Mouse (Mus musculus): Measurements from ENCODE around the gene Pcif1. TPM values are rescaled to one million over a fixed set of nuclear protein-coding genes. Genes with fewer than 3 reads are reported as not detected.
A peak's percentile ranks its signal among the peaks of the same experiment; 100 is the strongest.

Pcif1 gene
- polyA plus RNA-seq, 1 experiment from 2014 or later, result 57.1 TPM

- ATAC-seq (replicated peaks; ENCODE audit: insufficient number of reproducible peaks, low FRiP score, low TSS enrichment, low read depth) (peak; percentile 75), DNase-seq (ENCODE audit: low spot score) (peak; percentile 95)
- peaks cover 23% of the 10 kb centered on the region for H3K36me3 ChIP-seq (replicated peaks; ENCODE audit: control insufficient read depth, insufficient read depth, low read depth, low read length)
- H3K9ac ChIP-seq (replicated peaks; ENCODE audit: low read length), result peak within 1 kb of the TSS; percentile 98
- H3K4me1 ChIP-seq (ENCODE audit: control insufficient read depth, insufficient read depth, low read length), result no peaks in the 10 kb centered on the region
- WGBS, result under 1% methylated on average over 88 of the region's 91 CpGs
- peak within 1 kb of the TSS; percentile 98 for H3K27ac ChIP-seq (replicated peaks; ENCODE audit: low read depth, low read length)
- H3K9me3 ChIP-seq (replicated peaks; ENCODE audit: control insufficient read depth, low read length), result peaks cover under 1% of the 10 kb centered on the region
- peak within 1 kb of the TSS; percentile 73 for H3K4me3 ChIP-seq (ENCODE audit: low read depth, low read length)
- H3K27me3 ChIP-seq (ENCODE audit: control insufficient read depth, insufficient read depth, low read length), result no peaks in the 10 kb centered on the region
- peak within 1 kb of the TSS; percentile 83 for H3K4me2 ChIP-seq (ENCODE audit: low read depth, low read length)
These were observed 32.3 kb downstream of the Pcif1 start, which contains the start of gene Zfp335 for GRCm38 (mm10) chr2:164911086-164912048. Gene Zfp335, minus strand, starts transcription at chr2:164911757.

- H3K9me3 ChIP-seq (replicated peaks; ENCODE audit: control insufficient read depth, low read length), result no peaks in the 10 kb centered on the region
- H3K27me3 ChIP-seq (ENCODE audit: control insufficient read depth, insufficient read depth, low read length), result no peaks in the 10 kb centered on the region
- peak overlapping the region; percentile 83 for H3K4me2 ChIP-seq (ENCODE audit: low read depth, low read length)
- DNase-seq (ENCODE audit: low spot score) (peak; percentile 31), ATAC-seq (replicated peaks; ENCODE audit: insufficient number of reproducible peaks, low FRiP score, low TSS enrichment, low read depth) (peak; percentile 8; the same call in 1 of the 2 replicates)
- H3K4me1 ChIP-seq (ENCODE audit: control insufficient read depth, insufficient read depth, low read length), result no peaks in the 10 kb centered on the region
- peak overlapping the region; percentile 98 for H3K9ac ChIP-seq (replicated peaks; ENCODE audit: low read length)
- 19% methylated on average over 12 of the region's 12 CpGs for WGBS
- peak overlapping the region; percentile 98 for H3K27ac ChIP-seq (replicated peaks; ENCODE audit: low read depth, low read length)
- peaks cover 17% of the 10 kb centered on the region for H3K36me3 ChIP-seq (replicated peaks; ENCODE audit: control insufficient read depth, insufficient read depth, low read depth, low read length)
- peak overlapping the region; percentile 73 for H3K4me3 ChIP-seq (ENCODE audit: low read depth, low read length)
These were observed 33.0 kb downstream of the Pcif1 start for GRCm38 (mm10) chr2:164912151-164912550.

GRCm38 (mm10) chr2:164912749-164913427 is 33.8 kb downstream of the Pcif1 start:
- no peak overlapping the region; the same call in 1 of the 2 replicates for H3K9ac ChIP-seq (replicated peaks; ENCODE audit: low read length)
- H3K27me3 ChIP-seq (ENCODE audit: control insufficient read depth, insufficient read depth, low read length), result no peaks in the 10 kb centered on the region
- 91% methylated on average over 8 of the region's 9 CpGs for WGBS
- no peaks in the 10 kb centered on the region for H3K4me1 ChIP-seq (ENCODE audit: control insufficient read depth, insufficient read depth, low read length)
- no peaks in the 10 kb centered on the region for H3K9me3 ChIP-seq (replicated peaks; ENCODE audit: control insufficient read depth, low read length)
- peaks cover 9% of the 10 kb centered on the region for H3K36me3 ChIP-seq (replicated peaks; ENCODE audit: control insufficient read depth, insufficient read depth, low read depth, low read length)
- DNase-seq (ENCODE audit: low spot score) (no peak), ATAC-seq (replicated peaks; ENCODE audit: insufficient number of reproducible peaks, low FRiP score, low TSS enrichment, low read depth) (no peak)
- no peak overlapping the region for H3K27ac ChIP-seq (replicated peaks; ENCODE audit: low read depth, low read length)
- H3K4me2 ChIP-seq (ENCODE audit: low read depth, low read length), result no peak overlapping the region; the same call in 1 of the 2 replicates
- peak overlapping the region; percentile 73; the same call in 1 of the 2 replicates for H3K4me3 ChIP-seq (ENCODE audit: low read depth, low read length)

GRCm38 (mm10) chr2:164913428-164913786 is 34.3 kb downstream of the Pcif1 start:
- WGBS, result 87% methylated on average over 2 of the region's 2 CpGs
- ATAC-seq (replicated peaks; ENCODE audit: insufficient number of reproducible peaks, low FRiP score, low TSS enrichment, low read depth), result no peak

GRCm38 (mm10) chr2:164916820-164917219 is 37.7 kb downstream of the Pcif1 start:
- 70% methylated on average over 5 of the region's 5 CpGs for WGBS
- Histone ChIP-seq H3K9ac (replicated peaks; ENCODE audit: low read length) (no peak overlapping the region), H3K4me1 (ENCODE audit: control insufficient read depth, insufficient read depth, low read length) (no peaks in the 10 kb centered on the region), H3K4me2 (ENCODE audit: low read depth, low read length) (no peak overlapping the region), H3K9me3 (replicated peaks; ENCODE audit: control insufficient read depth, low read length) (no peaks in the 10 kb centered on the region), H3K27ac (replicated peaks; ENCODE audit: low read depth, low read length) (no peak overlapping the region), H3K27me3 (ENCODE audit: control insufficient read depth, insufficient read depth, low read length) (no peaks in the 10 kb centered on the region), H3K4me3 (ENCODE audit: low read depth, low read length) (no peak overlapping the region), H3K36me3 (replicated peaks; ENCODE audit: control insufficient read depth, insufficient read depth, low read depth, low read length) (no peaks in the 10 kb centered on the region)
- no peak for DNase-seq (ENCODE audit: low spot score)
- no peak for ATAC-seq (replicated peaks; ENCODE audit: insufficient number of reproducible peaks, low FRiP score, low TSS enrichment, low read depth)

More at GRCm38 (mm10) chr2:164913428-164913786, 34.3 kb downstream of the Pcif1 start:
- H3K4me1 ChIP-seq (ENCODE audit: control insufficient read depth, insufficient read depth, low read length), result no peaks in the 10 kb centered on the region
- peaks cover 4% of the 10 kb centered on the region; the same call in 1 of the 2 replicates for H3K36me3 ChIP-seq (replicated peaks; ENCODE audit: control insufficient read depth, insufficient read depth, low read depth, low read length)
- H3K27ac ChIP-seq (replicated peaks; ENCODE audit: low read depth, low read length), result no peak overlapping the region
- no peaks in the 10 kb centered on the region for H3K27me3 ChIP-seq (ENCODE audit: control insufficient read depth, insufficient read depth, low read length)
- H3K4me2 ChIP-seq (ENCODE audit: low read depth, low read length), result no peak overlapping the region
- H3K9ac ChIP-seq (replicated peaks; ENCODE audit: low read length), result no peak overlapping the region; the same call in 1 of the 2 replicates
- no peak overlapping the region for H3K4me3 ChIP-seq (ENCODE audit: low read depth, low read length)
- DNase-seq (ENCODE audit: low spot score), result no peak
- no peaks in the 10 kb centered on the region for H3K9me3 ChIP-seq (replicated peaks; ENCODE audit: control insufficient read depth, low read length)

- no peak overlapping the region for H3K4me2 ChIP-seq (ENCODE audit: low read depth, low read length)
- no peak overlapping the region for H3K4me3 ChIP-seq (ENCODE audit: low read depth, low read length)
- H3K9ac ChIP-seq (replicated peaks; ENCODE audit: low read length), result no peak overlapping the region
- no peaks in the 10 kb centered on the region for H3K4me1 ChIP-seq (ENCODE audit: control insufficient read depth, insufficient read depth, low read length)
- H3K36me3 ChIP-seq (replicated peaks; ENCODE audit: control insufficient read depth, insufficient read depth, low read depth, low read length), result no peaks in the 10 kb centered on the region
- WGBS, result 67% methylated on average over 10 of the region's 10 CpGs
- no peaks in the 10 kb centered on the region for H3K27me3 ChIP-seq (ENCODE audit: control insufficient read depth, insufficient read depth, low read length)
- DNase-seq (ENCODE audit: low spot score) (no peak), ATAC-seq (replicated peaks; ENCODE audit: insufficient number of reproducible peaks, low FRiP score, low TSS enrichment, low read depth) (no peak)
- no peaks in the 10 kb centered on the region for H3K9me3 ChIP-seq (replicated peaks; ENCODE audit: control insufficient read depth, low read length)
- H3K27ac ChIP-seq (replicated peaks; ENCODE audit: low read depth, low read length), result no peak overlapping the region
These were observed 38.3 kb downstream of the Pcif1 start for GRCm38 (mm10) chr2:164917371-164917770.

- H3K4me3 ChIP-seq (ENCODE audit: low read depth, low read length), result no peak overlapping the region
- ATAC-seq (replicated peaks; ENCODE audit: insufficient number of reproducible peaks, low FRiP score, low TSS enrichment, low read depth) (no peak), DNase-seq (ENCODE audit: low spot score) (peak; percentile 60)
- no peak overlapping the region for H3K4me2 ChIP-seq (ENCODE audit: low read depth, low read length)
- H3K27me3 ChIP-seq (ENCODE audit: control insufficient read depth, insufficient read depth, low read length), result no peaks in the 10 kb centered on the region
- H3K36me3 ChIP-seq (replicated peaks; ENCODE audit: control insufficient read depth, insufficient read depth, low read depth, low read length), result no peaks in the 10 kb centered on the region
- no peak overlapping the region for H3K27ac ChIP-seq (replicated peaks; ENCODE audit: low read depth, low read length)
- no peaks in the 10 kb centered on the region for H3K4me1 ChIP-seq (ENCODE audit: control insufficient read depth, insufficient read depth, low read length)
- no peaks in the 10 kb centered on the region for H3K9me3 ChIP-seq (replicated peaks; ENCODE audit: control insufficient read depth, low read length)
- WGBS, result 53% methylated on average over 4 of the region's 5 CpGs
- no peak overlapping the region for H3K9ac ChIP-seq (replicated peaks; ENCODE audit: low read length)
These were observed 39.2 kb downstream of the Pcif1 start for GRCm38 (mm10) chr2:164918325-164918724.

All from embryonic facial prominence, embryonic 11.5 days (tissue).